Mouse (Mus musculus): Measurements from ENCODE around the gene Proser1.

Proser1 gene

GRCm38 (mm10) chr3:53465330-53465729 lies 1.9 kb downstream of the Proser1 start:
- peak in 1 of 2 experiments; percentile 56 for DNase-seq (ENCODE audit: inconsistent age in 2 of 2, low spot score in 1 of 2)

- DNase-seq (ENCODE audit: inconsistent age in 2 of 2, low spot score in 1 of 2) = no peak
Observed at GRCm38 (mm10) chr3:53466481-53466880, 3.0 kb downstream of the Proser1 start.

- DNase-seq (ENCODE audit: inconsistent age in 2 of 2, low spot score in 1 of 2) = peak; percentile 43 to 77
Observed at GRCm38 (mm10) chr3:53467356-53467755, 3.9 kb downstream of the Proser1 start.

- no peak for DNase-seq (ENCODE audit: inconsistent age in 2 of 2, low spot score in 1 of 2)
Observed at GRCm38 (mm10) chr3:53469650-53470049, 6.2 kb downstream of the Proser1 start.

GRCm38 (mm10) chr3:53472061-53472460 lies 8.6 kb downstream of the Proser1 start:
- DNase-seq (ENCODE audit: inconsistent age in 2 of 2, low spot score in 1 of 2) = no peak

- no peak for DNase-seq (ENCODE audit: inconsistent age in 2 of 2, low spot score in 1 of 2)
Observed at GRCm38 (mm10) chr3:53474179-53474578, 10.7 kb downstream of the Proser1 start.

GRCm38 (mm10) chr3:53475889-53476288 lies 12.4 kb downstream of the Proser1 start:
- peak in 1 of 2 experiments; percentile 59 for DNase-seq (ENCODE audit: inconsistent age in 2 of 2, low spot score in 1 of 2)

GRCm38 (mm10) chr3:53477468-53477867 lies 14.0 kb downstream of the Proser1 start:
- no peak for DNase-seq (ENCODE audit: inconsistent age in 2 of 2, low spot score in 1 of 2)

- DNase-seq (ENCODE audit: inconsistent age in 2 of 2, low spot score in 1 of 2) = no peak
Observed at GRCm38 (mm10) chr3:53478419-53479046, 15.1 kb downstream of the Proser1 start.

GRCm38 (mm10) chr3:53483414-53484059 lies 20.1 kb downstream of the Proser1 start:
- DNase-seq (ENCODE audit: inconsistent age in 2 of 2, low spot score in 1 of 2) = no peak

GRCm38 (mm10) chr3:53486561-53486960 lies 23.1 kb downstream of the Proser1 start:
- no peak for DNase-seq (ENCODE audit: inconsistent age in 2 of 2, low spot score in 1 of 2)

- no peak for DNase-seq (ENCODE audit: inconsistent age in 2 of 2, low spot score in 1 of 2)
Observed at GRCm38 (mm10) chr3:53486996-53487576, 23.6 kb downstream of the Proser1 start.

- no peak for DNase-seq (ENCODE audit: inconsistent age in 2 of 2, low spot score in 1 of 2)
Observed at GRCm38 (mm10) chr3:53488353-53488752, 24.9 kb downstream of the Proser1 start, which contains the start of gene Stoml3. Gene Stoml3 (plus strand): TSS chr3:53488653.

GRCm38 (mm10) chr3:53498351-53498905 lies 35.0 kb downstream of the Proser1 start:
- no peak for DNase-seq (ENCODE audit: inconsistent age in 2 of 2, low spot score in 1 of 2)

GRCm38 (mm10) chr3:53502428-53502827 lies 39.0 kb downstream of the Proser1 start:
- no peak for DNase-seq (ENCODE audit: inconsistent age in 2 of 2, low spot score in 1 of 2)

- no peak for DNase-seq (ENCODE audit: inconsistent age in 2 of 2, low spot score in 1 of 2)
Observed at GRCm38 (mm10) chr3:53513096-53513495, 49.6 kb downstream of the Proser1 start.

GRCm38 (mm10) chr3:53514221-53515065 lies 51.0 kb downstream of the Proser1 start:
- no peak for DNase-seq (ENCODE audit: inconsistent age in 2 of 2, low spot score in 1 of 2)

- no peak for DNase-seq (ENCODE audit: inconsistent age in 2 of 2, low spot score in 1 of 2)
Observed at GRCm38 (mm10) chr3:53522794-53523193, 59.3 kb downstream of the Proser1 start.

- peak; percentile 40 to 81 for DNase-seq (ENCODE audit: inconsistent age in 2 of 2, low spot score in 1 of 2)
Observed at GRCm38 (mm10) chr3:53525737-53526136, 62.3 kb downstream of the Proser1 start.

GRCm38 (mm10) chr3:53530305-53530704 lies 66.8 kb downstream of the Proser1 start:
- DNase-seq (ENCODE audit: inconsistent age in 2 of 2, low spot score in 1 of 2) = no peak
